Mouse (Mus musculus): Measurements from ENCODE around the gene Sec14l2. TPM values are rescaled to one million over a fixed set of nuclear protein-coding genes. Genes with fewer than 3 reads are reported as not detected.

Gene Sec14l2
- 12.4 and 22.6 TPM in 2 replicates for polyA plus RNA-seq (2012; ENCODE audit: insufficient read depth, low replicate concordance)

DNA sequence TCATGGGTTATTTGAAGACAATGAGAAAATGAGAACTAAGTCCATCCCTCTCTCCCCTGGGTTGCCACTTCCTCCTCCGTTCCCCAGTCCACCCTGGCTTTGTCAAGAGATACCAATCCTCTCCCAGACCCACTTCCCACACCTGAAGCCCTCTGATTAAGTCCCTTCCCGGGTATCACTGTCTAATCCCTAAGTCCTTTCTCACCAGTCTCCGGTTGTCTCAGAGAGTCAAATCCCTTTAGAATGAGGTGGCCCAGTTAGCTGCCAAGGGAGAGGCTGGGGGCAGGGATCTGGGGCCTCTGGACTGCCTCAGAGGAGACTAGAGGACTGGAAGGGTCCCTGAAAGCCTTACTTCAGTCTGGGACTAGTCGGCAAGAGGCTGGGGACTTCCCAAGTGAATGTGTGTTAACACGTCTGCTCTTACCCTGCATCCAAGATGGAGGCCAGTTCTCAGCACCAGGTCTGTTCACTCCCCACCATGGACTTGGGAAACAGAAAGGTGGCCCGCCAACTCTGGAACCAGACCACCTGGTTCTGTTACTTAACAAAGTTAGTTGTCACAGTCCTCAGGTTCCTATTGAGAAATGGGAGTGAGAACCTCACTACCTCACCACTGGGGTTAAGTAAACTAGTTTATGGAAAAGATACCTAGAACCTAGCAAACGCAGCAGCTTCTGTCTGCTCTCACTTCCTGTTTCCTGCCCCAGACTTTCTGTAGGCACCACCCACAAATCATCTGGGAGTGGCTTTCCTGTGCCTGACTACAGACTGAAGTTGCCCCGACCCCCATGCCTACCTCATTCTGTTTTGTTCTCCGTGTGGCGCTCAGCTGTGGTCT is at the start of gene Sec14l2:
TSS of gene Sec14l2 (minus strand) at position 674 of the 838 bp plus-strand sequence.
- Histone ChIP-seq H3K4me1 (peaks cover 62% of the 10 kb centered on the region), H3K36me3 (replicated peaks; ENCODE audit: low read length) (no peaks in the 10 kb centered on the region), H3K4me3 (replicated peaks) (peak within 1 kb of the TSS; percentile 87), H3K27me3 (replicated peaks) (no peaks in the 10 kb centered on the region), H3K9me3 (peaks cover 27% of the 10 kb centered on the region)
- TF ChIP-seq FLI1 (IDR thresholded peaks at IDR 0.05; ENCODE audit: low read length) (no peak), GATA1 (IDR thresholded peaks at IDR 0.05; ENCODE audit: borderline replicate concordance, low read length) (no peak)

GRCm38 (mm10) chr11:4166467-4167090 is 43.4 kb upstream of the Sec14l2 start:
- Histone ChIP-seq H3K9me3 (no peaks in the 10 kb centered on the region), H3K36me3 (replicated peaks; ENCODE audit: low read length) (peaks cover 98% of the 10 kb centered on the region), H3K4me1 (peaks cover 55% of the 10 kb centered on the region), H3K4me3 (replicated peaks) (no peak overlapping the region), H3K27me3 (replicated peaks) (no peaks in the 10 kb centered on the region)
- TF ChIP-seq GATA1 (IDR thresholded peaks at IDR 0.05; ENCODE audit: borderline replicate concordance, low read length), result no peak
- no peak for TF ChIP-seq FLI1 (IDR thresholded peaks at IDR 0.05; ENCODE audit: low read length)

DNA sequence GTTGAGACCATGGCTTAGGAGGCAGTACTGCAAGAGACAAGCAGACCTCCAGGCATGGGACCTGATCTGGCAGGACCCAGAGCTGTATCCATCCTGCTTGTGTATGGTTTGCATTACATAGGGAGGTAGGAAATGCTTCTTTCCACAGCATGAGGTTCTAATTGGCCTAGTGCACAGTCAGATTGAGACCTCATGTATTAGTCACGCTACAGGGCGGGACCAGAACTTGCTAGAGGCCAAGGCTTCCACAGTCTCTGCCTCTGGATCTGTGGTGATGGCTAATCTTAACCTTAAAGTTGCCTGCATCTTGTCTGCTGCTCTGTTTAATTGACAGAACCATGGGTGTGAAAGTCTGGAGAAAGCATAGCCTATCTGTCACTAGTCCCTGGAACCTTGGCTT is 41.5 kb upstream of the Sec14l2 start:
- TF ChIP-seq FLI1 (IDR thresholded peaks at IDR 0.05; ENCODE audit: low read length) (no peak), GATA1 (IDR thresholded peaks at IDR 0.05; ENCODE audit: borderline replicate concordance, low read length) (no peak)
- Histone ChIP-seq H3K4me1 (peaks cover 67% of the 10 kb centered on the region), H3K9me3 (no peaks in the 10 kb centered on the region), H3K36me3 (replicated peaks; ENCODE audit: low read length) (peaks cover 84% of the 10 kb centered on the region), H3K27me3 (replicated peaks) (no peaks in the 10 kb centered on the region), H3K4me3 (replicated peaks) (no peak overlapping the region)

GRCm38 (mm10) chr11:4160758-4161480 is 37.7 kb upstream of the Sec14l2 start:
- Histone ChIP-seq H3K4me3 (replicated peaks) (peak overlapping the region; percentile 99), H3K27me3 (replicated peaks) (no peaks in the 10 kb centered on the region), H3K9me3 (no peaks in the 10 kb centered on the region), H3K4me1 (peaks cover 67% of the 10 kb centered on the region), H3K36me3 (replicated peaks; ENCODE audit: low read length) (peaks cover 46% of the 10 kb centered on the region)
- no peak for TF ChIP-seq GATA1 (IDR thresholded peaks at IDR 0.05; ENCODE audit: borderline replicate concordance, low read length)
- TF ChIP-seq FLI1 (IDR thresholded peaks at IDR 0.05; ENCODE audit: low read length), result no peak

DNA sequence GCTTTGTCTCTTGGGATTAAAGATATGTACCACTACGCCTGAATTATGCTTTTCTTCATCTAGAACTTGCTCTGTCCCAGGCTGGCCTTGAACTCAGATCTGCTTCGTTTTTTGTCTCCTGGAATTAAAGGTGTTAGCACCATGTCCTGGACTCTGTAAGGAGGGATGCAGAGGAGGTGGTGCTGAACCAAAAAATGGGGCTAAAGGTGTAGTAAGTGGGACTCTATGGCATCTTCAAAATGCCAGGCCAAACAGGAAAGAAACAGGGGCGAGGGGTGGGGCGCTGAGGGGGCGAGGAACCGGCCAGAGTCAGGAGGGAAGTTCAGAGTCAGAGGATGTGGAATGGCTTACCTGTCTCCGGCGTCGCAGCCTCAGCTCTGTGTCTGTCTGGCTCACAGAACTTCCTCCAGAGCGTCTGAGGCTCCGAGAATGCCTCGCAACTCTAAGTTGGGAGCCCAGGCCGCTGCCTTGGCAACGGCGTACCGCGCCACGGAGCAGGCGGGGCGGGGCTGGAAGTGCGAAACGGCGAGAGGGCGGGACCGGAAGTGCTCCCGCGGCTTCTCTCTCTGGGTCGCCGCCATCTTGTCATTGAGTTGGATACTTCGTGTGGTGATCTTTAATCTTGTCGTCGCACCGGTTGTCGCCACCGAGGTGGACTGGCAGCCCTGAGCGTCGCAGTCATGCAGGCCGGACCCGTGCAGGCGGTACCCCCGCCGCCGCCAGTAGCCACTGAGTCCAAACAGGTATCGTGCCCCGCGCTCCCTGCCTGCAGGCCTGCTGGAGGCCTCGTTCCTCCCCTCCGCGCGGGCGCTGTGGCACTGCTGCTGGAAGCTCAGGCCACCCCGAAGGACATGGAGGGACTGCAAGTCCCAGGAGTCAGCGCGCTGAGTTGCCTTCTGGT is 36.8 kb upstream of the Sec14l2 start, which contains the start of the genes Ccdc157 and Sf3a1:
TSS of gene Ccdc157 (minus strand) at position 486 of the 901 bp plus-strand sequence.
TSS of gene Sf3a1 (plus strand) at position 543 of the 901 bp plus-strand sequence.
- H3K27me3 ChIP-seq (replicated peaks), result no peaks in the 10 kb centered on the region
- peak within 1 kb of the TSS; percentile 99 for H3K4me3 ChIP-seq (replicated peaks)
- 0 out of 2 replicates have a peak, but pooled peaks cover under 1% of the 10 kb centered on the region for H3K9me3 ChIP-seq
- peak; percentile 70; the same call in 1 of the 2 replicates for TF ChIP-seq FLI1 (IDR thresholded peaks at IDR 0.05; ENCODE audit: low read length)
- no peak for TF ChIP-seq GATA1 (IDR thresholded peaks at IDR 0.05; ENCODE audit: borderline replicate concordance, low read length)
- peaks cover 38% of the 10 kb centered on the region for H3K36me3 ChIP-seq (replicated peaks; ENCODE audit: low read length)
- peaks cover 59% of the 10 kb centered on the region for H3K4me1 ChIP-seq

GRCm38 (mm10) chr11:4158676-4159075 is 35.5 kb upstream of the Sec14l2 start:
- Histone ChIP-seq H3K4me3 (replicated peaks) (no peak overlapping the region), H3K27me3 (replicated peaks) (no peaks in the 10 kb centered on the region), H3K36me3 (replicated peaks; ENCODE audit: low read length) (peaks cover 28% of the 10 kb centered on the region), H3K4me1 (peaks cover 46% of the 10 kb centered on the region), H3K9me3 (peaks cover 6% of the 10 kb centered on the region)
- TF ChIP-seq FLI1 (IDR thresholded peaks at IDR 0.05; ENCODE audit: low read length) (no peak), GATA1 (IDR thresholded peaks at IDR 0.05; ENCODE audit: borderline replicate concordance, low read length) (no peak)

- peaks cover 8% of the 10 kb centered on the region for H3K27me3 ChIP-seq (replicated peaks)
Measured at GRCm38 (mm10) chr11:4155641-4156040, 32.4 kb upstream of the Sec14l2 start.

DNA sequence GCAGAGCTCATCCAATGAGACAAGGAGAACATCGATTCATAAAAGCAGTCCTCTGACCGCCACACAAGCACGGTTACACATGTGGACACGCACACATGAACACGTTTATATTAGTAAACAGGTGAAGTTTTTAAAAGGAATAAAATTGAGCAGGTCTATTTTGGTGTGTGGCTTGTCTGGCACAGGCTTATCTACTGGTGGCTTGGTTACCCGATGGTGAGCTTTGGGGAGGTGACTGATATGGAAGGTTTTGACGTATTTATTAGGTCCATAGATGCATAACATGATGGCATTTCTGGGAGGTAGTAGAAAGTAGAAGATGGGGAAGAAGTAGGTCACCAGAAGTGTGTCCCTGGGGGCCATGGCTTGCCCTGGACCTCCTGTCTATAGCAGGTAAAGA is 30.5 kb upstream of the Sec14l2 start:
- Histone ChIP-seq H3K27me3 (replicated peaks) (peaks cover 11% of the 10 kb centered on the region), H3K4me1 (peaks cover 7% of the 10 kb centered on the region; the same call in 1 of the 2 replicates), H3K36me3 (replicated peaks; ENCODE audit: low read length) (peaks cover 8% of the 10 kb centered on the region), H3K9me3 (peaks cover 6% of the 10 kb centered on the region), H3K4me3 (replicated peaks) (no peak overlapping the region)
- no peak for TF ChIP-seq FLI1 (IDR thresholded peaks at IDR 0.05; ENCODE audit: low read length)
- TF ChIP-seq GATA1 (IDR thresholded peaks at IDR 0.05; ENCODE audit: borderline replicate concordance, low read length), result no peak

More at GRCm38 (mm10) chr11:4155641-4156040, 32.4 kb upstream of the Sec14l2 start:
- Histone ChIP-seq H3K4me1 (peaks cover 21% of the 10 kb centered on the region), H3K9me3 (peaks cover 6% of the 10 kb centered on the region), H3K4me3 (replicated peaks) (no peak overlapping the region), H3K36me3 (replicated peaks; ENCODE audit: low read length) (peaks cover 4% of the 10 kb centered on the region)
- no peak for TF ChIP-seq FLI1 (IDR thresholded peaks at IDR 0.05; ENCODE audit: low read length)
- no peak for TF ChIP-seq GATA1 (IDR thresholded peaks at IDR 0.05; ENCODE audit: borderline replicate concordance, low read length)
